Mouse (Mus musculus): ENCODE measurements around the gene Znhit2.

DNA sequence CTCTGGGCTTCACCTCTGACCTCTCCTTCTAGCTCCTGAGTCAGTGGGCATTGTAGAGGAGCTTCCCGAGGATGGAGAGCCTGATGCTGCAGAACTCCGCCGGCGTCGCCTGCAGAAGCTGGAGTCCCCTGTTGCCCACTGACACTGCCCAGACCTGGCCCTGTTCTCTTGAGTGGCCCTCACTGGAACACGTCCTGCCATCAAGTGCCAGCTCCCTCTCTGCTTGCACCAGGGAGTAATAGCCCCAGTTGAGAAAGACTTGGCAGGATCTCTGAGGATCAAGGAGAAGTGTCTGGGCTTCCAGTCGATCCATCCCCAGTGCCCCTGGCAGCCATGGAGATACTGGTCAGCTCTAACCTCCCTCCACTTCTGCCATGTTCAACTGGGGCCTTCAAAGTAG is 8.5 kb upstream of the Znhit2 start:
- TF ChIP-seq CTCF (IDR thresholded peaks at IDR 0.05; ENCODE audit: extremely low read depth, insufficient read depth, insufficient read length, insufficient replicate concordance), result no peak
- no peak for TF ChIP-seq POLR2A (IDR thresholded peaks at IDR 0.05; ENCODE audit: low read depth, low read length)
